Mouse (Mus musculus): ENCODE data around the gene Mob1b.

DNA sequence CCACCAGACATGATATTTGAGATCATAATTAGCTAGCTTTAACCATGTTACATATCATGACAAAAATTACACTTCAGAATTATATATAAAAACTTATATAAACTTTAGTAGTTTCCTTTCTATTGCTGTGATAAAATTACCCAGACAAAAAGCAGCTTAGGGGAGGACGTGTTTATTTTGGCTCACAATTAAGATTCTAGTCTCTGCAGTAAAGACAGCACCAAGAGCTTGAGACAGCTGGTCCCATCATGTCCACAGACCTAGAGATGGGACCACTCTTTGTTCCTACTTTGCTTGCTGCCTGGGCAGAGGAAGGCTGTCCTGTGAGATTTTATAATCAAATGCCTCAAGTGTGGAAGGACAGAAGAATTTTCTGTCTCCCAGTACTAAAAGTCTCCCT is 64.4 kb downstream of the Mob1b start:
- TF ChIP-seq ZNF384 (IDR thresholded peaks at IDR 0.05; ENCODE audit: low read depth, low read length) (no peak), POLR2A (IDR thresholded peaks at IDR 0.05; ENCODE audit: control insufficient read depth in 1 of 2, insufficient read depth in 1 of 2, low read depth in 1 of 2, low read length in 2 of 2, poor library complexity in 1 of 2) (no peak), CHD1 (IDR thresholded peaks at IDR 0.05; ENCODE audit: low read depth, low read length) (no peak), UBTF (IDR thresholded peaks at IDR 0.05; ENCODE audit: borderline replicate concordance, insufficient read depth, low read depth, low read length) (no peak), EP300 (IDR thresholded peaks at IDR 0.05; ENCODE audit: low read depth in 1 of 2, low read length in 2 of 2) (no peak)

Measured in MEL (cell line).